Comparison of ENCODE assay signal across 14 mouse cellular contexts in the genomic region with DNA sequence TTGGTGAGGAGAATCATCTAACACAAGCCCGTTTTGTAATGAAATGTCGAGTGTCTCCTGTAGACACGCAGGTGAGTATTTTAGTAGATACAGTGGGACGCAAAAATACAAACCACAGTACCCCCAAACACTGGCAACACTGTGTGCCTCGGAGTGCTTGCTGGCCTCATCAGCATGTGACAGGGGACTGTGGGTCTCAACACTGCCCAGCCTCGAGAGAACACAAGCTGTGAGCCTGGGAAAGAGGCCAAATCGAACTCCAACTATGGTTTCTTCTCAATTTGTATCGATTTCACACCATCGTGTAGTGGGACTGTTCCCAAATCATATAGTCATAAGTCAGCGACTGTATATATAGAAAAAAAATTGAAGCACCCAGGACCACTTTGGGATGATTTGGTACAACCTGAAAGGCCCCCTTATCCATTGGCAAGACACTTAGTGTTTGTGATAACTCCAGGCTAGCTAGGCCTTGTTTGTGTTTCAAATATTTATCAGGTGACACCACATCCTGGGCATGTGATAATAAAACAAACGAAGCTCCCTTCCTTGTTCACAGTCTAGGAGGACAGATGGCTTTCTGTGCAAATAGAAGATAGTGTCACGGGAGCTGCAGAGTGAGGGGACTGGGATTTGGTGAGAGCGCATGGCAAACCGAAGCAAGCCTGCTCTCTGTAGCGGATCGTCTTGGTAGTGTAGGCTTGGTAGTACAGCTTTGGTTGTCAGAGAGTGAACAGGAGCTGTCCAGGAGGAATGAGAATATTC. TPM values are rescaled to one million over a fixed set of nuclear protein-coding genes. Genes with fewer than 3 reads are reported as not detected.
DNase-seq lines count a peak whose midpoint lies in the region; ATAC-seq and TF ChIP-seq lines count a peak whose summit lies in the region.
"Had no signal": no experiment of that assay in that cellular context is flagged by ENCODE, and none has a peak within 500 bp of the region (broad histone marks: within the 10 kb centered on the region; RNA-seq: fewer than 3 reads in every experiment).

No protein-coding gene starts in this region.

- peak; percentile 20; the same call in 1 of the 2 replicates for ATAC-seq in forebrain, embryonic 13.5 days
- no peak for ATAC-seq in forebrain, embryonic 11.5 days (replicated peaks; ENCODE audit: low FRiP score)
- peak; percentile 63; the same call in 1 of the 2 replicates for ATAC-seq in heart, embryonic 15.5 days (replicated peaks; ENCODE audit: insufficient number of reproducible peaks, insufficient read depth, low FRiP score, low read depth)
- peak; percentile 22; the same call in 1 of the 2 replicates for ATAC-seq in lung, postnatal 0 days

- TF ChIP-seq EP300 in lung, postnatal 0 days (IDR thresholded peaks at IDR 0.05) = no peak

- TF ChIP-seq CTCF in lung, postnatal 0 days (IDR thresholded peaks at IDR 0.05) = no peak

- WGBS in forebrain, embryonic 13.5 days = 82% methylated on average over 16 of the region's 16 CpGs
- WGBS in forebrain, embryonic 11.5 days = 87% methylated on average over 16 of the region's 16 CpGs
- 50% methylated on average over 16 of the region's 16 CpGs for WGBS in heart, embryonic 15.5 days
- WGBS in lung, postnatal 0 days = 47% methylated on average over 16 of the region's 16 CpGs

- no peak overlapping the region for H3K4me3 ChIP-seq in forebrain, embryonic 13.5 days
- H3K4me3 ChIP-seq in forebrain, embryonic 11.5 days (ENCODE audit: low read depth, low read length) = no peak overlapping the region
- H3K4me3 ChIP-seq in heart, embryonic 15.5 days = no peak overlapping the region
- H3K4me3 ChIP-seq in lung, postnatal 0 days (ENCODE audit: low read depth, low read length) = no peak overlapping the region
- H3K4me3 ChIP-seq: erythroblast, embryonic 14.5 days; limb, embryonic 15.5 days had no signal

- H3K4me2 ChIP-seq in forebrain, embryonic 13.5 days = no peak overlapping the region
- no peak overlapping the region for H3K4me2 ChIP-seq in forebrain, embryonic 11.5 days (ENCODE audit: low read depth, low read length, severe bottlenecking)
- H3K4me2 ChIP-seq in heart, embryonic 15.5 days = no peak overlapping the region
- no peak overlapping the region for H3K4me2 ChIP-seq in lung, postnatal 0 days (replicated peaks; ENCODE audit: low read depth, low read length)
- H3K4me2 ChIP-seq: limb, embryonic 15.5 days; midbrain, embryonic 11.5 days had no signal

- no peaks in the 10 kb centered on the region for H3K36me3 ChIP-seq in forebrain, embryonic 13.5 days (ENCODE audit: poor library complexity, severe bottlenecking)
- H3K36me3 ChIP-seq in forebrain, embryonic 11.5 days (ENCODE audit: control insufficient read depth, insufficient read depth, low read length) = no peaks in the 10 kb centered on the region
- no peaks in the 10 kb centered on the region for H3K36me3 ChIP-seq in heart, embryonic 15.5 days
- no peaks in the 10 kb centered on the region for H3K36me3 ChIP-seq in lung, postnatal 0 days (ENCODE audit: insufficient read depth, low read length)
- H3K36me3 ChIP-seq: limb, embryonic 15.5 days had no signal

- no peaks in the 10 kb centered on the region for H3K9me3 ChIP-seq in forebrain, embryonic 13.5 days (replicated peaks)
- H3K9me3 ChIP-seq in forebrain, embryonic 11.5 days (ENCODE audit: control insufficient read depth, low read length) = no peaks in the 10 kb centered on the region
- H3K9me3 ChIP-seq in heart, embryonic 15.5 days (replicated peaks) = no peaks in the 10 kb centered on the region
- H3K9me3 ChIP-seq in lung, postnatal 0 days (ENCODE audit: low read length) = no peaks in the 10 kb centered on the region
- H3K9me3 ChIP-seq: limb, embryonic 15.5 days had no signal

- no peaks in the 10 kb centered on the region for H3K27me3 ChIP-seq in forebrain, embryonic 13.5 days
- H3K27me3 ChIP-seq in forebrain, embryonic 11.5 days (ENCODE audit: control insufficient read depth, insufficient read depth, low read length) = no peaks in the 10 kb centered on the region
- H3K27me3 ChIP-seq in heart, embryonic 15.5 days = no peaks in the 10 kb centered on the region
- H3K27me3 ChIP-seq in lung, postnatal 0 days (replicated peaks; ENCODE audit: insufficient read depth, low read length) = no peaks in the 10 kb centered on the region
- H3K27me3 ChIP-seq: limb, embryonic 15.5 days had no signal

- no peak overlapping the region for H3K27ac ChIP-seq in forebrain, embryonic 13.5 days
- no peak overlapping the region for H3K27ac ChIP-seq in forebrain, embryonic 11.5 days (ENCODE audit: low read depth, low read length)
- H3K27ac ChIP-seq in heart, embryonic 15.5 days = peak overlapping the region; percentile 54
- H3K27ac ChIP-seq in lung, postnatal 0 days (ENCODE audit: low read length) = no peak overlapping the region
- H3K27ac ChIP-seq: limb, embryonic 15.5 days had no signal

- no peak for DNase-seq in forebrain, embryonic 11.5 days (ENCODE audit: low spot score)
- no peak for DNase-seq in heart, adult 8-10 months (ENCODE audit: low spot score)
- peak; percentile 12 for DNase-seq in lung, postnatal 0 days (ENCODE audit: low spot score)
- no peak for DNase-seq in lung, adult 18-20 months
- DNase-seq in spleen, postnatal 4 days (ENCODE audit: low spot score in 2 of 2) = no peak
- DNase-seq: adrenal gland, adult 8-10 months; kidney, adult 18-20 months; kidney, postnatal 36 days; lung, postnatal 10 days had no signal

- no peak overlapping the region for H3K9ac ChIP-seq in forebrain, embryonic 13.5 days
- no peak overlapping the region for H3K9ac ChIP-seq in forebrain, embryonic 11.5 days (ENCODE audit: low read length)
- H3K9ac ChIP-seq in heart, embryonic 15.5 days = no peak overlapping the region
- no peak overlapping the region for H3K9ac ChIP-seq in lung, postnatal 0 days (replicated peaks; ENCODE audit: low read depth)
- H3K9ac ChIP-seq: limb, embryonic 15.5 days had no signal

- H3K4me1 ChIP-seq in forebrain, embryonic 13.5 days = peaks cover 27% of the 10 kb centered on the region
- H3K4me1 ChIP-seq in forebrain, embryonic 11.5 days (replicated peaks; ENCODE audit: control insufficient read depth, insufficient read depth, low read length) = peaks cover 6% of the 10 kb centered on the region; the same call in 1 of the 2 replicates
- peaks cover 45% of the 10 kb centered on the region for H3K4me1 ChIP-seq in heart, embryonic 15.5 days (replicated peaks)
- H3K4me1 ChIP-seq in lung, postnatal 0 days (ENCODE audit: insufficient read depth, low read depth, low read length) = peaks cover 8% of the 10 kb centered on the region; the same call in 1 of the 2 replicates

RNA-seq across cellular contexts. Expression of gene Tanc1, which starts 53.1 kb away (rescaled TPM):
- polyA plus RNA-seq in forebrain, embryonic 13.5 days (2015; fragmentation: Nextera tagmentation; extraction: Ambion mirVana) = 12.7 and 16.8 TPM in 2 replicates
- 21.0 and 22.7 TPM in 2 replicates for polyA plus RNA-seq in forebrain, embryonic 11.5 days (2014; fragmentation: Nextera tagmentation; extraction: Ambion mirVana)
- 22.9 and 27.9 TPM in 2 replicates for polyA plus RNA-seq in heart, embryonic 15.5 days (2015; fragmentation: Nextera tagmentation; extraction: Ambion mirVana)
- total RNA-seq in heart, adult 8-10 months (2022) = 10 to 100 TPM; 21.4 to 25.3 (median 24.6) TPM
- 20.9 and 24.0 TPM in 2 replicates for polyA plus RNA-seq in lung, postnatal 0 days (2015; fragmentation: Nextera tagmentation; extraction: Ambion mirVana)
